Mouse (Mus musculus) gastrocnemius, postnatal 25 days (tissue): ENCODE measurements at regions not wholly inside any gene's neighbourhood (a gene's known extent, or its start where the extent isn't known, plus 50 kb on each side); places are given as distances from the start of the nearest gene placed in this dataset.

ENCODE experiments used
- DNase-seq: peaks from one replicate; pipeline ENCODE4 v3.0.0; 2022

DNA sequence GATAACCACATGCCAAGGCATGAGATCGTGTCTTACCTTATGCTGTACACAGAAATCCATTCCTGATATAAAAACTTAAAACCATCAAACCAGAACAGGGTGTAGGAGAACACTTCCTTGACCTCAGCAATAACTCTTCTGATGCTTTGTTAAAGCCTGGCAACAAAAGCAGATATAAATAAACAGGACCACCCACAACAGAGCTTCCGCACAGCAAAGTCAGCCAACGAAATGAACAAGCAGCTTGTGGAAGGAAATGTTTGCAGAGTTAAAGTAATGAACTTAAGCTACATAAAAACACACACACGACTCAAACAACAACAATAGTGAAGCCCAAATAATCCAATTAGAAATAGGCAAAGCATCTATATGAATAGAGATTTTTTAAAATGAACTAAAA lies 54.8 kb upstream of the Bach2 start:
- DNase-seq: no peak

DNA sequence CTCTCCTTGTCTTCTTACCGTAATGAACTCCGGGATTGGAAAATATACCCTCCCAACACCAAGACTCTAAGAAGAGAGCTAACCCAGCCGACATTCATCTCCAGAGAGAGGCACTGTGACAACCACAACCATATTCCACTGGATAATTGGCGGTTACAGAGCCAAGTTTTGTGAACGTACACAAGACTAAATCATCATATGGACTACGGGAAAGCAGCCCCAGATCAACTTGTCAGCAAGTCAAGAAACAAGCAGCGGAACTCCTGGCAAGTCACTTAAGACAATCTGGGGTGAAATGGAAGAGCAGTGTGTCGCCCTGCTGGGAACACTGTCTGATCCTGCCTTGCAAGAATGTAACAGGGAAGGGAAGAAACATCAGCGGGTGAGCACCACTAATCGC lies 52.6 kb upstream of the Bach2 start:
- DNase-seq: no peak

GRCm38 (mm10) chr4:32187154-32187553 lies 51.5 kb upstream of the Bach2 start:
- DNase-seq: no peak

DNA sequence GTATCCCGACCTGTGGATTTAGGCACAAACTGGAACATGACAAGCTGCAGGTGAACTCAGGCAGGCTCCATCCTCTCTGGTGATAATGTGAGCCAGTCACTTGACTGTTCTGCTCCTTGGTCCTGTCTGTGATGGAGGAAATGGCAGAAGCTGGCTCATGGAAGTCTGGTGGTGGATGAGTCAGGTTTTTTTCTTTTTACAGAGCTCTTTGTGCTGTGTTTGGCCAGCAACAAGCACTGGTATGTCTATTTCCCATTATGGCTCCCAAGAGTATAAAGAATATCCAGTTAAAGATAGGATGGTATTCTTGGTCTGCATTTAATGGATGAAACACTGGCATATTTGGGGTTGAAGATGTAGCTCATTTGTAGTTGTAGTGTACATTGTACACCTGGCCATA lies 50.5 kb upstream of the Bach2 start:
- no peak for DNase-seq

GRCm38 (mm10) chr4:32188752-32189415 lies 49.7 kb upstream of the Bach2 start:
- DNase-seq: no peak
